In the genomic region with DNA sequence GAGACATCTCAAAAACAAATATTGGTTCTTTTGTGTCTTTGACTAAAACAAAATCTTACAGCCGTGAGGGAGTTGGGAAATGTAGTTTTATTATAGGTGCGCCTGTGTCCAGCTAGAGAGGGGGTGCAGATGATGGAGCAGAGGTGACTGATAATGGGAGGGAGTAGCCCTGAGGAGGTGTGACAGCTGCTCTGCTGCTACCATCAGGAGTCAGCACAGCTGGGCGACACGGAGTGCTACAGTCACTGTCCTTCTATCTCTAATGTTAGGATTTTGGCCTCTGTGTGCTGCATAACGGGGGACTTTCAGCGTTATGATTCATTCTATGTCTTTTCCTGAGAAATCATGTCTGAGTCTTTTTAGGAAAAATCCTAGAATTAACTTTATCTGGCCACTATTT, we compare ENCODE assay signal across 25 mouse cellular contexts.
"Had no signal": no experiment of that assay in that cellular context is flagged by ENCODE, and none has a peak within 500 bp of the region (broad histone marks: within the 10 kb centered on the region; RNA-seq: fewer than 3 reads in every experiment).

No protein-coding gene starts in this region.

- H3K36me3 ChIP-seq: heart, embryonic 13.5 days; heart, embryonic 15.5 days; hindbrain, embryonic 13.5 days; hindbrain, embryonic 15.5 days; kidney, embryonic 15.5 days; limb, embryonic 13.5 days; limb, embryonic 15.5 days had no signal

- H3K9ac ChIP-seq: heart, embryonic 13.5 days; heart, embryonic 15.5 days; hindbrain, embryonic 13.5 days; hindbrain, embryonic 15.5 days; kidney, embryonic 15.5 days; limb, embryonic 13.5 days; limb, embryonic 15.5 days; liver, embryonic 14.5 days had no signal

- DNase-seq: gastrocnemius, postnatal 10 days; gastrocnemius, postnatal 25 days; heart, adult 11 months; heart, adult 2 months; heart, postnatal 14 days; heart, postnatal 36 days; kidney, adult 2 months; kidney, adult 9 months; kidney, postnatal 14 days; kidney, postnatal 36 days; layer of hippocampus, adult 9-11 months; layer of hippocampus, postnatal 36 days; left cerebral cortex, postnatal 4 days had no signal

- H3K27me3 ChIP-seq: heart, embryonic 13.5 days; heart, embryonic 15.5 days; hindbrain, embryonic 13.5 days; hindbrain, embryonic 15.5 days; kidney, embryonic 15.5 days; limb, embryonic 13.5 days; limb, embryonic 15.5 days had no signal

- H3K4me3 ChIP-seq: heart, adult 2 months; heart, embryonic 13.5 days; heart, embryonic 15.5 days; hindbrain, embryonic 13.5 days; hindbrain, embryonic 15.5 days; kidney, embryonic 15.5 days; limb, embryonic 13.5 days; limb, embryonic 15.5 days had no signal

- H3K27ac ChIP-seq: heart, adult 2 months; heart, embryonic 13.5 days; heart, embryonic 15.5 days; hindbrain, embryonic 13.5 days; hindbrain, embryonic 15.5 days; hindbrain, postnatal 0 days; kidney, embryonic 15.5 days; kidney, postnatal 0 days; limb, embryonic 13.5 days; limb, embryonic 15.5 days; liver, embryonic 14.5 days had no signal

- ATAC-seq: hindbrain, postnatal 0 days had no signal

- H3K4me2 ChIP-seq: heart, embryonic 11.5 days; heart, embryonic 13.5 days; heart, embryonic 15.5 days; hindbrain, embryonic 13.5 days; hindbrain, embryonic 15.5 days; kidney, embryonic 15.5 days; limb, embryonic 13.5 days; limb, embryonic 15.5 days; liver, embryonic 11.5 days had no signal

- H3K4me1 ChIP-seq: hindbrain, embryonic 13.5 days; hindbrain, embryonic 15.5 days; limb, embryonic 15.5 days had no signal

- H3K9me3 ChIP-seq: heart, embryonic 13.5 days; heart, embryonic 15.5 days; hindbrain, embryonic 13.5 days; hindbrain, embryonic 15.5 days; kidney, embryonic 15.5 days; limb, embryonic 13.5 days; limb, embryonic 15.5 days had no signal
